Mouse (Mus musculus): Measurements from ENCODE around the gene Flt3.

DNA sequence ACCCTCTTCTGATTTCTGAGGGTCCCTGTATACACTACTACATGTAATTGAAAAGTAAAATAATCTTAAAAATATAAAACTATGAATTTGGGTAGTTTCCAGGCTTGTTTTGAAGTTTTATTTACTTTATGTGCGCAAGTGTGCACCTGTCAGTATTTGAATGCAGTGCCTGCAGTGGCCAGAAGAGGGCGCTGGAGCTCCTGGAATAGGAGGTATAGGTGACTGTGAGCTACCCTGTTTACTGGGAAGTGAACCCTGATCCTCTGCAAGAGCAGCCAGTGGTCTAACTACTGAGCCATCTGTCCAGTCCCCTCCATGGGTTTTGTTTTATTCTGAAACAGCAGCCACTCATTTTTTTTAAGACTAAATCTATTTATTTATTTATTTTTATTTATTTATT is 68.7 kb downstream of the Flt3 start:
- no peak for TF ChIP-seq POLR2A (IDR thresholded peaks at IDR 0.05; ENCODE audit: low read depth, low read length)
- peak; percentile 63 for TF ChIP-seq CTCF (conservative IDR thresholded peaks at IDR 0.05; ENCODE audit: insufficient read depth, insufficient read length, low read depth, low read length)

Measured in kidney, adult 2 months (tissue).